Mouse (Mus musculus) ES-Bruce4 (cell line): ENCODE data around the gene Ric3.

Experiments used
- CTCF ChIP-seq: IDR thresholded peaks from one replicate; pipeline ENCODE4 v1.8.1; 2011; ENCODE audit warnings: low read depth, low read length
- EP300 ChIP-seq: IDR thresholded peaks from 2 replicates; pipeline ENCODE4 v1.6.1; 2011; ENCODE audit warnings: low read depth, low read length; ENCODE audit not compliant: insufficient read depth
- POLR2A ChIP-seq: IDR thresholded peaks from one replicate; pipeline ENCODE4 v1.8.1; 2011; ENCODE audit warnings: low read length; ENCODE audit not compliant: insufficient read depth

GRCm38 (mm10) chr7:109001971-109002370 lies 81.2 kb downstream of the Ric3 start:
- no peak for TF ChIP-seq EP300
- no peak for TF ChIP-seq CTCF
- TF ChIP-seq POLR2A = no peak
